Mouse (Mus musculus): ENCODE measurements around the gene Gabrb1. TPM values are rescaled to one million over a fixed set of nuclear protein-coding genes. Genes with fewer than 3 reads are reported as not detected.
A peak's percentile ranks its signal among the peaks of the same experiment; 100 is the strongest.

The Gabrb1 gene
- polyA plus RNA-seq, 1 experiment from 2014 or later, result 0.01 TPM

GRCm38 (mm10) chr5:72172675-72173074 lies 514.8 kb downstream of the Gabrb1 start:
- no peaks in the 10 kb centered on the region for H3K36me3 ChIP-seq
- H3K27ac ChIP-seq, result no peak overlapping the region
- peaks cover 10% of the 10 kb centered on the region; the same call in 1 of the 2 replicates for H3K4me1 ChIP-seq
- H3K27me3 ChIP-seq (replicated peaks), result no peaks in the 10 kb centered on the region
- H3K9me3 ChIP-seq (replicated peaks), result no peaks in the 10 kb centered on the region
- WGBS (ENCODE audit: insufficient replicate concordance), result 26% methylated on average over 3 of the region's 3 CpGs
- no peak overlapping the region for H3K9ac ChIP-seq
- H3K4me2 ChIP-seq, result no peak overlapping the region
- ATAC-seq, result no peak
- H3K4me3 ChIP-seq, result no peak overlapping the region

- Histone ChIP-seq H3K27ac (no peak overlapping the region), H3K27me3 (replicated peaks) (no peaks in the 10 kb centered on the region), H3K4me3 (no peak overlapping the region), H3K9ac (no peak overlapping the region), H3K4me1 (peaks cover 6% of the 10 kb centered on the region; the same call in 1 of the 2 replicates), H3K9me3 (replicated peaks) (no peaks in the 10 kb centered on the region), H3K4me2 (no peak overlapping the region), H3K36me3 (no peaks in the 10 kb centered on the region)
- 41% methylated on average over 1 of the region's 1 CpGs for WGBS (ENCODE audit: insufficient replicate concordance)
- ATAC-seq, result no peak
Measured at GRCm38 (mm10) chr5:72173521-72173920, 515.6 kb downstream of the Gabrb1 start.

- 66% methylated on average over 4 of the region's 4 CpGs for WGBS (ENCODE audit: insufficient replicate concordance)
- H3K27ac ChIP-seq, result no peak overlapping the region
- no peaks in the 10 kb centered on the region for H3K27me3 ChIP-seq (replicated peaks)
- no peak overlapping the region for H3K4me3 ChIP-seq
- H3K4me2 ChIP-seq, result no peak overlapping the region
- H3K9ac ChIP-seq, result no peak overlapping the region
- H3K9me3 ChIP-seq (replicated peaks), result no peaks in the 10 kb centered on the region
- ATAC-seq, result no peak
- peaks cover 5% of the 10 kb centered on the region; the same call in 1 of the 2 replicates for H3K4me1 ChIP-seq
- H3K36me3 ChIP-seq, result no peaks in the 10 kb centered on the region
Measured at GRCm38 (mm10) chr5:72175050-72175449, 517.1 kb downstream of the Gabrb1 start.

GRCm38 (mm10) chr5:72175530-72175929 lies 517.6 kb downstream of the Gabrb1 start:
- ATAC-seq, result no peak
- Histone ChIP-seq H3K27me3 (replicated peaks) (no peaks in the 10 kb centered on the region), H3K36me3 (no peaks in the 10 kb centered on the region), H3K9me3 (replicated peaks) (no peaks in the 10 kb centered on the region), H3K9ac (no peak overlapping the region), H3K4me1 (peaks cover 6% of the 10 kb centered on the region), H3K27ac (no peak overlapping the region), H3K4me2 (no peak overlapping the region), H3K4me3 (no peak overlapping the region)
- WGBS (ENCODE audit: insufficient replicate concordance), result 50% methylated on average over 7 of the region's 7 CpGs

- H3K4me2 ChIP-seq, result peak overlapping the region; percentile 22; the same call in 1 of the 2 replicates
- H3K36me3 ChIP-seq, result no peaks in the 10 kb centered on the region
- WGBS (ENCODE audit: insufficient replicate concordance), result 0% methylated on average over 1 of the region's 1 CpGs
- H3K4me3 ChIP-seq, result no peak overlapping the region
- peak overlapping the region; percentile 40; the same call in 1 of the 2 replicates for H3K9ac ChIP-seq
- no peaks in the 10 kb centered on the region for H3K27me3 ChIP-seq (replicated peaks)
- H3K4me1 ChIP-seq, result peaks cover 58% of the 10 kb centered on the region
- H3K9me3 ChIP-seq (replicated peaks), result no peaks in the 10 kb centered on the region
- H3K27ac ChIP-seq, result peak overlapping the region; percentile 88
- peak; percentile 60 for ATAC-seq
Measured at GRCm38 (mm10) chr5:72181194-72181593, 523.3 kb downstream of the Gabrb1 start.

GRCm38 (mm10) chr5:72182804-72183203 lies 524.9 kb downstream of the Gabrb1 start:
- no peaks in the 10 kb centered on the region for H3K36me3 ChIP-seq
- peak; percentile 81 for ATAC-seq
- H3K9ac ChIP-seq, result peak overlapping the region; percentile 57; the same call in 1 of the 2 replicates
- H3K4me1 ChIP-seq, result peaks cover 61% of the 10 kb centered on the region
- peak overlapping the region; percentile 71 for H3K4me2 ChIP-seq
- WGBS (ENCODE audit: insufficient replicate concordance), result 39% methylated on average over 4 of the region's 4 CpGs
- 0 out of 2 replicates have a peak overlapping the region, but pooled peaks have one; percentile 1 for H3K4me3 ChIP-seq
- no peaks in the 10 kb centered on the region for H3K27me3 ChIP-seq (replicated peaks)
- H3K9me3 ChIP-seq (replicated peaks), result no peaks in the 10 kb centered on the region
- peak overlapping the region; percentile 88 for H3K27ac ChIP-seq

GRCm38 (mm10) chr5:72183929-72184328 lies 526.0 kb downstream of the Gabrb1 start:
- ATAC-seq, result peak; percentile 75
- 16% methylated on average over 6 of the region's 6 CpGs for WGBS (ENCODE audit: insufficient replicate concordance)
- Histone ChIP-seq H3K4me2 (peak overlapping the region; percentile 71), H3K4me1 (peaks cover 61% of the 10 kb centered on the region), H3K27ac (peak overlapping the region; percentile 88), H3K4me3 (peak overlapping the region; percentile 42), H3K9ac (peak overlapping the region; percentile 57; the same call in 1 of the 2 replicates), H3K9me3 (replicated peaks) (no peaks in the 10 kb centered on the region), H3K27me3 (replicated peaks) (no peaks in the 10 kb centered on the region), H3K36me3 (no peaks in the 10 kb centered on the region)

GRCm38 (mm10) chr5:72184437-72185100 lies 526.7 kb downstream of the Gabrb1 start:
- Histone ChIP-seq H3K4me2 (peak overlapping the region; percentile 71), H3K4me3 (peak overlapping the region; percentile 42)

GRCm38 (mm10) chr5:72191154-72191553 lies 533.2 kb downstream of the Gabrb1 start:
- 77% methylated on average over 7 of the region's 7 CpGs for WGBS (ENCODE audit: insufficient replicate concordance)
- Histone ChIP-seq H3K36me3 (no peaks in the 10 kb centered on the region), H3K27ac (no peak overlapping the region), H3K9ac (no peak overlapping the region), H3K9me3 (replicated peaks) (no peaks in the 10 kb centered on the region), H3K4me2 (no peak overlapping the region), H3K27me3 (replicated peaks) (no peaks in the 10 kb centered on the region), H3K4me1 (peaks cover 3% of the 10 kb centered on the region), H3K4me3 (no peak overlapping the region)
- no peak for ATAC-seq

More at GRCm38 (mm10) chr5:72184437-72185100, 526.7 kb downstream of the Gabrb1 start:
- Histone ChIP-seq H3K27ac (peak overlapping the region; percentile 88), H3K9me3 (replicated peaks) (no peaks in the 10 kb centered on the region), H3K9ac (peak overlapping the region; percentile 57), H3K4me1 (peaks cover 61% of the 10 kb centered on the region), H3K27me3 (replicated peaks) (no peaks in the 10 kb centered on the region), H3K36me3 (no peaks in the 10 kb centered on the region)
- WGBS (ENCODE audit: insufficient replicate concordance), result 37% methylated on average over 12 of the region's 13 CpGs
- peak; percentile 71 for ATAC-seq

GRCm38 (mm10) chr5:72191932-72192331 lies 534.0 kb downstream of the Gabrb1 start:
- WGBS (ENCODE audit: insufficient replicate concordance), result 69% methylated on average over 5 of the region's 5 CpGs
- H3K27ac ChIP-seq, result no peak overlapping the region
- no peak for ATAC-seq
- no peak overlapping the region for H3K4me3 ChIP-seq
- no peaks in the 10 kb centered on the region for H3K36me3 ChIP-seq
- no peaks in the 10 kb centered on the region for H3K4me1 ChIP-seq
- no peaks in the 10 kb centered on the region for H3K27me3 ChIP-seq (replicated peaks)
- H3K4me2 ChIP-seq, result no peak overlapping the region
- no peaks in the 10 kb centered on the region for H3K9me3 ChIP-seq (replicated peaks)
- H3K9ac ChIP-seq, result no peak overlapping the region

GRCm38 (mm10) chr5:72195442-72195841 lies 537.5 kb downstream of the Gabrb1 start:
- Histone ChIP-seq H3K4me3 (no peak overlapping the region), H3K9ac (no peak overlapping the region), H3K27me3 (replicated peaks) (no peaks in the 10 kb centered on the region), H3K36me3 (no peaks in the 10 kb centered on the region), H3K4me1 (no peaks in the 10 kb centered on the region), H3K4me2 (no peak overlapping the region), H3K9me3 (replicated peaks) (no peaks in the 10 kb centered on the region), H3K27ac (no peak overlapping the region)
- WGBS (ENCODE audit: insufficient replicate concordance), result 56% methylated on average over 1 of the region's 1 CpGs
- no peak for ATAC-seq
